Comparison of ENCODE assay signal across 21 mouse cellular contexts in the genomic region with DNA sequence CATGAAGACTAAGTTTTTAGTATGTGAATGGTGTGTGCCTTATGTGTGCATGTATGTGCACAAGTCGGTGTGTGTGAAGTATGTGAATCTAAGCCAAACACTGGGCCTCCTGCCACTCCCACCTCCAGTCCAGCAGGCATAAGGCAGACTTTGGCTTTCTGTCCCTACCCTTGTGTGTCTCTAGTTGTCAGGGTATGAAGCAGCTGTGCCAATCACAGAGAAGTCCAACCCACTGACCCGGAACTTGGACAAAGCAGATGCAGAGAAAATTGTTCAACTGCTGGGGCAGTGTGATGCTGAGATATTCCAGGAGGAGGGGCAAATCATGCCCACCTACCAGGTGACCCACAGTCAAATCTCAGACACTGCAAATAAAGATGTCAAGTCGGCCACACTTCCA. TPM values are rescaled to one million over a fixed set of nuclear protein-coding genes. Genes with fewer than 3 reads are reported as not detected.
DNase-seq lines count a peak whose midpoint lies in the region; ATAC-seq lines count a peak whose summit lies in the region.
"Had no signal": no experiment of that assay in that cellular context is flagged by ENCODE, and none has a peak within 500 bp of the region (broad histone marks: within the 10 kb centered on the region; RNA-seq: fewer than 3 reads in every experiment).

No protein-coding gene starts in this region.

- H3K9me3 ChIP-seq in liver, embryonic 11.5 days (ENCODE audit: control insufficient read depth, low read length), result no peaks in the 10 kb centered on the region
- H3K9me3 ChIP-seq: embryonic facial prominence, embryonic 10.5 days; forebrain, embryonic 13.5 days; heart, embryonic 13.5 days; hindbrain, embryonic 12.5 days had no signal

- H3K36me3 ChIP-seq in liver, embryonic 11.5 days (ENCODE audit: control insufficient read depth, insufficient read depth, low read length), result no peaks in the 10 kb centered on the region; the same call in 1 of the 2 replicates

- H3K27ac ChIP-seq in liver, embryonic 11.5 days (ENCODE audit: low read depth, low read length), result no peak overlapping the region
- H3K27ac ChIP-seq: embryonic facial prominence, embryonic 10.5 days; forebrain, embryonic 13.5 days; heart, embryonic 13.5 days; hindbrain, embryonic 12.5 days had no signal

- 71% methylated on average over 3 of the region's 3 CpGs for WGBS in liver, embryonic 11.5 days

- no peak overlapping the region for H3K4me3 ChIP-seq in liver, embryonic 11.5 days (ENCODE audit: low read depth, low read length)
- H3K4me3 ChIP-seq: embryonic facial prominence, embryonic 10.5 days; forebrain, embryonic 13.5 days; heart, embryonic 13.5 days; hindbrain, embryonic 12.5 days had no signal

- peaks cover 10% of the 10 kb centered on the region; the same call in 1 of the 2 replicates for H3K4me1 ChIP-seq in liver, embryonic 11.5 days (replicated peaks; ENCODE audit: control insufficient read depth, insufficient read depth, low read length)

- peak overlapping the region; percentile 28; the same call in 1 of the 2 replicates for H3K4me2 ChIP-seq in liver, embryonic 11.5 days
- H3K4me2 ChIP-seq: forebrain, embryonic 13.5 days; heart, embryonic 13.5 days; hindbrain, embryonic 12.5 days had no signal

- ATAC-seq in liver, embryonic 11.5 days (replicated peaks; ENCODE audit: low FRiP score), result no peak
- ATAC-seq: forebrain, embryonic 13.5 days; forebrain, postnatal 0 days had no signal

- DNase-seq in heart, adult 11 months, result peak; percentile 74
- no peak for DNase-seq in heart, postnatal 4 days
- DNase-seq in kidney, postnatal 14 days, result peak; percentile 17
- DNase-seq in kidney, postnatal 4 days, result no peak
- no peak for DNase-seq in liver, embryonic 11.5 days (ENCODE audit: low spot score)
- DNase-seq in liver, result no peak
- no peak for DNase-seq in layer of hippocampus, adult 11-12 months (ENCODE audit: low spot score)
- DNase-seq: adrenal gland, postnatal 10 days; cerebellum, adult 18-20 months; cerebellum, adult 9-11 months; forebrain, postnatal 0 days; gastrocnemius, postnatal 25 days; heart, postnatal 36 days had no signal

- H3K9ac ChIP-seq in liver, embryonic 11.5 days (ENCODE audit: low read depth, low read length), result no peak overlapping the region
- H3K9ac ChIP-seq: forebrain, embryonic 13.5 days; forebrain, postnatal 0 days; heart, embryonic 13.5 days; hindbrain, embryonic 12.5 days had no signal

- H3K27me3 ChIP-seq in liver, embryonic 11.5 days (replicated peaks; ENCODE audit: control insufficient read depth, insufficient read depth, low read length), result no peaks in the 10 kb centered on the region
- H3K27me3 ChIP-seq: forebrain, embryonic 13.5 days; hindbrain, embryonic 12.5 days had no signal

RNA-seq across cellular contexts. Expression of a gene that starts 0.7 kb away (rescaled TPM):
- total RNA-seq in heart, postnatal 4 days (2021), result not detected
- 11.3 and 12.1 TPM in 2 replicates for polyA plus RNA-seq in liver, embryonic 11.5 days (2014; fragmentation: Nextera tagmentation; extraction: Ambion mirVana)
- total RNA-seq: gastrocnemius, adult 18-20 months; gastrocnemius, postnatal 25 days; granulocyte monocyte progenitor cell, adult 5-6 weeks; heart, postnatal 36 days had no signal
- polyA plus RNA-seq: C2C12; hindbrain, embryonic 12.5 days had no signal

RNA-seq across cellular contexts. Expression of a gene that starts 2.1 kb away (rescaled TPM):
- 1 to 10 TPM; 6.6 to 7.8 TPM for total RNA-seq in heart, postnatal 4 days (2021)
- 24.2 TPM in 2 replicates for polyA plus RNA-seq in liver, embryonic 11.5 days (2014; fragmentation: Nextera tagmentation; extraction: Ambion mirVana)
- total RNA-seq: granulocyte monocyte progenitor cell, adult 5-6 weeks; MEL had no signal

RNA-seq across cellular contexts. Expression of a gene that starts 7.1 kb away (rescaled TPM):
- 10 to 100 TPM; 27.1 to 38.4 TPM for total RNA-seq in heart, postnatal 4 days (2021)
- polyA plus RNA-seq in liver, embryonic 11.5 days (2014; fragmentation: Nextera tagmentation; extraction: Ambion mirVana), result 15.3 and 17.4 TPM in 2 replicates

RNA-seq across cellular contexts. Expression of a gene that starts 46.5 kb away (rescaled TPM):
- total RNA-seq in heart, postnatal 4 days (2021), result 1 to 10 TPM; 2.4 to 3.1 TPM
- 11.6 and 12.0 TPM in 2 replicates for polyA plus RNA-seq in liver, embryonic 11.5 days (2014; fragmentation: Nextera tagmentation; extraction: Ambion mirVana)

RNA-seq across cellular contexts. Expression of a gene that starts 56.9 kb away (rescaled TPM):
- not detected for total RNA-seq in heart, postnatal 4 days (2021)
- 0.36 TPM in 1 of 2 replicates, not detected in the other for polyA plus RNA-seq in liver, embryonic 11.5 days (2014; fragmentation: Nextera tagmentation; extraction: Ambion mirVana)
- total RNA-seq: gastrocnemius, adult 18-20 months; gastrocnemius, postnatal 25 days; granulocyte monocyte progenitor cell, adult 5-6 weeks; heart, postnatal 36 days; MEL had no signal

Comparison
In these comparisons a context has a peak if more than half of its experiments do, and no peak if none do; other contexts are left out.
1. DNase-seq: peak in heart, adult 11 months (single experiment) and kidney, postnatal 14 days (single experiment); none in heart, postnatal 4 days (single experiment), kidney, postnatal 4 days (0 of 2), liver, embryonic 11.5 days (single experiment), liver (single experiment) and layer of hippocampus, adult 11-12 months (single experiment).